Mouse (Mus musculus) CD4-positive, CD25-positive, alpha-beta regulatory T cell, adult 2 months (primary cell): ENCODE results near the gene Mc1r.
A peak's percentile ranks its signal among the peaks of the same experiment; 100 is the strongest.
"Not testable (repeated sequence)": the region's sequence is repeated elsewhere in the genome, so short reads cannot be mapped to it uniquely, and the experiment has no call there.

Experiments used
- DNase-seq: peaks from one replicate; pipeline ENCODE4 v3.0.0-alpha.2; 2012; ENCODE audit warnings: low read depth, low spot score

Mc1r gene

DNA sequence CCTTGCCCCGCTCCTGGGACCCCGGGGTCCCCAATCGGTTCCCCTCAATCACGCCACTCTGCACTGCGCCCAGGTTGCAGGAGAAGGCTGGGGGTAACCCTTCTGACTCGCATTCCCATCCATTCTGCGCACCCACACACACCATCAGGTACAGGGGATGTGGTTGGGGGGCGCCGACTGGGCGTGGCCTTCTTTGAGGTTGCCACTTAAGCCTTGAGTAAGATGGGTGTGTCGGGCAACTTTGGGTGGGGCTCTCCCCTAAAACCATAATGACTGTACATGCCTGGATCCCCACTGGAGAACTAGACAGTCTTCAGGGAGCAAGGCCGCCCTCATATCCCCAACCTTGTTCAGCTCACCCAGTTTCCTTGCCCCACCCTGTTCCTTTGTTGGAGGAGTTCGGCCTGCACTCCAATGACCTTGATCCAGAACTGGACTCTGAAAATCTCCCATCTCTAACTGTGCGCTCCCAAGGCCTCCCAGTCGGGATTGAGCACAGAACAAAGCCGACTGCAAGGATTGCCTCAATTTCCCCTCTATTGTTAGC lies 4.9 kb downstream of the Mc1r start:
- DNase-seq = peak; percentile 22

- peak; percentile 65 for DNase-seq
Observed at GRCm38 (mm10) chr8:123412560-123413170, 5.8 kb downstream of the Mc1r start.

GRCm38 (mm10) chr8:123414255-123414654 lies 7.3 kb downstream of the Mc1r start:
- DNase-seq = no peak

GRCm38 (mm10) chr8:123414997-123415696 lies 8.2 kb downstream of the Mc1r start:
- not testable (repeated sequence) for DNase-seq

DNA sequence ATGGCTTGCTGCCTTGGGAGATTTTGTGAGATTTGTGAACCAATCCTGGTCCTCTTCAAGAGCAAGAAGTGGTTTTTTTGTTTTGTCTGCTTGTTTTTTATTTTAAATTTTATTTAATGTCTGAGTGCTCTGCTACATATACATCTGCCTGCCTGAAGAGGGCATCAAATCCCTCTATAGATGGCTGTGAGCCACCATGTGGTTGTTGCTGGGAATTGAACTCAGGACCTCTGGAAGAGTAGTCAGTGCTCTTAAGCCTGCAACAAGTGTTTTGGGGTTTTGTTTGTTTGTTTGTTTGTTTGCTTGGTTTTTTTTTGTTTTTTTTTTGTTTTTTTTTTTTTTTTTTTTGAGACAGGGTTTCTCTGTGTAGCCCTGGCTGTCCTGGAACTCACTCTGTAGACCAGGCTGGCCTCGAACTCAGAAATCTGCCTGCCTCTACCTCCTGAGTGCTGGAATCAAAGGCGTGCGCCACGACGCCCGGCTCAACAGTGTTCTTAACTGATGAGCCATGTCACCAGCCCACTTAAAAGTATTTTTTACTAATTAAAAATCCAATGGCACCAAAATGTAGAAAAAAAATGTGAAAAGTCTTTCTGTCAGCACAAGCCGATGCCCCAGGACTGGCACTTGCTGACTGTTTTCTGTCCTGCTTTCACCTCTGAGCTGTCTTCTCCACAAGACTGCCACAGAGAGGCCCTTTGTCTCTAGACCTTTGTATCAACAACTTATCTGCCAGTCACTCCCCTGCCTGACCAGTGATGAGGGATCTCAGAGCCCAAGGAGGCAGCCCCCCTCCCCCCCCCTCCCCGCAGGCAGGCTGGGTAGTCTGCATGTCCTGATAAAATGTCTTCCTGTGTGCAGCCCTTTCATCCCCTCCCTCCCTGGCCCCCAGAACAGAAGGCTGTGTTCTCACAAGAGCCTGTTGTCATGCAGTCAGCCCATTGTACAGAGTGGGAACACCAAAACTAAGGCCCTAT lies 9.3 kb downstream of the Mc1r start:
- DNase-seq = peak; percentile 70

DNA sequence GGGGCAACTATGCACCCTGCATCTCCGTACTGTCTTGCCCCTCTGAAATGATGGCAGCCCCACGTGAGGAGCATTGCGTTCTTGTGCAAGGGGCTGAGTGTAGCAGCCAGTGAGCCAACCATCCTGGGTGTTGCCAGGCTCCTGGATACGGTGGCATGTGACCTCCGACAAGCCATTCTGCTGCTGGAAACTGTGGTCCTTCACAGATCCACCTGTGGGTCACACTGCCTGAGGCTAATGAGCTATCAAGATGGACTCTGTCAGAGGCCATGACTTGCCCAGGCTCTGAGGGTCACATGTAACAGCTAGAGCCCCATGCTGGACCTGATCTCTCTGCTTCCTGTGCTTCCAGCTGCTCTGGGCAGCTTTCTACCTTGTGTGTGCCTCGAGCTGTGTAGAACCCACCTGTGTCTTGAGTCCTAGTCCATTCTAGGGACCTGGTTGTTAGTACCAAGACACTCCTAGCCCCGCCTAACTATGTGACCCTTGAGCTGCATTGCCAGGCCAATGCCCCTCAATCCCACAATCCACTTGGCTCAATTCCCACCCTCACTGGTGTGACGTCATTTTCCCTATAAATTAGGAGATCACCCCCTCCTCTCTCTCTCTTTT lies 10.1 kb downstream of the Mc1r start:
- no peak for DNase-seq

DNA sequence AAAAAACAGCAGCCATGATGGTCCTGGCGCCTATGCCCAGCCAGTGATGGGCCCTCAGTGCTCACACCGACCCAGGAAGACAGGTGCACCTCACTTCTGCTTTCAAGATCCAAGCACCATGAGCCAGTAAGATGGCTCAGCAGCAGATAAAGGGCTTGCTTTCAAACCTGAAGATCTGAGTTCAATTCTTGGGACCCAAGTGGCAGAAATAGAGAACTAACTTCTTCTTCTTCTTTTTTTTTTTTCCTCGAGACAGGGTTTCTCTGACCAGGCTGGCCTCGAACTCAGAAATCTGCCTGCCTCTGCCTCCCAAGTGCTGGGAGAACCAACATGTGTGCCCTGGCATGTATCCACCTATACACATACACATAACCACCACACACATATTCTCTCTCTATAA lies 12.8 kb downstream of the Mc1r start:
- no peak for DNase-seq

DNA sequence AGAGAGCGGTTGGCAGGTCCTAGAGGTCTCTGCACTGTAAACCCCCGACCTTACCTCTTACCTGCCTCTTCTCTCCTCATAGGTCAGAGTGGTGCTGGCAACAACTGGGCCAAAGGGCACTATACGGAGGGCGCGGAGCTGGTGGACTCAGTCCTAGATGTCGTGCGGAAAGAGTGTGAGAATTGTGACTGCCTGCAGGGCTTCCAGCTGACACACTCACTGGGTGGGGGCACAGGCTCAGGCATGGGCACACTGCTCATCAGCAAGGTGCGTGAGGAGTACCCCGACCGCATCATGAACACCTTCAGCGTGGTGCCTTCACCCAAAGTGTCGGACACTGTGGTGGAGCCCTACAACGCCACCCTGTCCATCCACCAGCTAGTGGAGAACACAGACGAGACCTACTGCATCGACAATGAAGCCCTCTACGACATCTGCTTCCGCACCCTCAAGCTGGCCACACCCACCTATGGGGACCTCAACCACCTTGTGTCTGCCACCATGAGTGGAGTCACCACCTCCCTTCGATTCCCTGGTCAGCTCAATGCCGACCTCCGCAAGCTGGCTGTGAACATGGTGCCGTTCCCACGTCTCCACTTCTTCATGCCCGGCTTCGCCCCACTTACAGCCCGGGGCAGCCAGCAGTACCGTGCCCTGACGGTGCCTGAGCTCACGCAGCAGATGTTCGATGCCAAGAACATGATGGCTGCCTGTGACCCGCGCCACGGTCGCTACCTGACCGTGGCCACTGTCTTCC lies 13.8 kb downstream of the Mc1r start:
- no peak for DNase-seq

- DNase-seq = no peak
Observed at GRCm38 (mm10) chr8:123421325-123421724, 14.4 kb downstream of the Mc1r start.

- DNase-seq = peak; percentile 79
Observed at GRCm38 (mm10) chr8:123422056-123422780, 15.3 kb downstream of the Mc1r start.

GRCm38 (mm10) chr8:123422781-123423159 lies 15.9 kb downstream of the Mc1r start:
- DNase-seq = no peak

DNA sequence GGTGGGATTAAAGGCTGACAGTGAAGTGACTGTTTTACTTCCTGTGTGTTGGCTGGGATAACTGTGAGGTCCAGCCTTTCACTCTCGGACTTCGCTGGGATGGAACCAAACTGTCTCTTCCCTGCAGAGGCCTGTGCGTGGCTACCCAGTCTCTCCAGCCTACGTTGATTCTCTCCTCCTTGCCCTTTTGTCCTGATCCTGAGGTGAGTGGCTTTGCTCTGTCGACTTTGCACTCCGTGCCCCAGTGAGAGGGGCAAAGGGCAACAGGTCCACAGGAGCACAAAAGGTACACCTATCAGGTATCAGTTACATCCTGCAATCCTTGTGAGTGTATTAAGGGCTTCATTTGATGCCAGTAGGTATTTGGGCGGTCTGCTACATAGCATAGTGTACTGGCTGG lies 16.5 kb downstream of the Mc1r start, which contains the start of gene Def8:
Gene Def8, plus strand, starts transcription at position 87 of the 400 bp plus-strand sequence.
- no peak for DNase-seq

- DNase-seq = no peak
Observed at GRCm38 (mm10) chr8:123426511-123427509, 19.9 kb downstream of the Mc1r start.

- DNase-seq = no peak
Observed at GRCm38 (mm10) chr8:123427639-123428275, 20.9 kb downstream of the Mc1r start.

GRCm38 (mm10) chr8:123428343-123428893 lies 21.5 kb downstream of the Mc1r start:
- no peak for DNase-seq

- DNase-seq = no peak
Observed at GRCm38 (mm10) chr8:123428939-123429721, 22.2 kb downstream of the Mc1r start.

DNA sequence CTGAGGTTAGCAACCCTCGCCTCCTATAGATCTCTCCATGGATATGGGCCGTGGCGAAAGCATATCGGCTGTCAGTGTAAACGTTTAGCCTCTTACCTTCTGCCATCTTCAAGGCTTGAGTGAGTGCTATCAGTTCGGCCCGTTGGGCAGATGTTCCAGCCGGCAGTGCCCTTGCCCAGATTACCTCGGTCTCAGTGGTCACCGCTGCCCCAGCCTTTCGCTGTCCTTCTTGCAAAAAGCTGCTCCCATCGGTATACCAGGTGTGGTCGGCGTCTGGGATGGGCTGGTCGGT lies 22.8 kb downstream of the Mc1r start:
- not testable (repeated sequence) for DNase-seq
